Mouse (Mus musculus): ENCODE measurements around the gene Hdhd3.

DNA sequence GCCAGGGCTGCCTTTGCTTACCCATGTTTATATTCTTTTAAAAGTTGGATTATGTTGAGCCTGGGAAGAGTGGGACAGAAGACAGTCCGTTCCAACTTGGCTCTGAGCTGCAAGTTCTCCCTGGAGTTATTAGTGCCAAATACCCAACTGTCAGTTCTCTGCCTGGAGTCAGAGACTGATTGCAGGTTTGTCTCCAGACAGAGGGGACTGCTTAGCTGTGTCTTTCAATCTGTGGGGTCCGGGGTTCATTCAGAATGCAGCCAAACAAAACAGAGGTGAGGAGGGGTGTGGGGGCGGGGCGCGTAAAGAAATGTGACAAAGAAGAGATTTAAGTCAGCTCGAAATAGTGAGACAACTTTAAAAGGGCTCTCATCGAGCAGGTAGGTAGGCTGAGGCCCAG is 1.7 kb downstream of the Hdhd3 start:
- TF ChIP-seq CTCF (IDR thresholded peaks at IDR 0.05; ENCODE audit: low read depth) (no peak), EP300 (IDR thresholded peaks at IDR 0.05; ENCODE audit: low read depth) (no peak)
